Mouse (Mus musculus): Measurements from ENCODE around the gene Hist1h2ae. TPM values are rescaled to one million over a fixed set of nuclear protein-coding genes. Genes with fewer than 3 reads are reported as not detected.
"Not testable (repeated sequence)": the region's sequence is repeated elsewhere in the genome, so short reads cannot be mapped to it uniquely, and the experiment has no call there.

Gene Hist1h2ae
- polyA plus RNA-seq, 1 experiment from 2014 or later = 108 TPM

GRCm38 (mm10) chr13:23542225-23542980, 28.6 kb downstream of the Hist1h2ae start:
- Histone ChIP-seq H3K4me2 (ENCODE audit: low read depth, low read length) (peak overlapping the region; percentile 80), H3K4me3 (ENCODE audit: low read depth, low read length) (peak overlapping the region; percentile 46), H3K9ac (ENCODE audit: low read depth, low read length) (peak overlapping the region; percentile 67), H3K27ac (replicated peaks; ENCODE audit: low read depth, low read length) (peak overlapping the region; percentile 86)
- DNase-seq (ENCODE audit: low spot score); H3K4me1 ChIP-seq (ENCODE audit: control insufficient read depth, insufficient read depth, low read length); ATAC-seq (ENCODE audit: low read depth); H3K27me3 ChIP-seq (replicated peaks; ENCODE audit: control insufficient read depth, insufficient read depth, low read length); H3K9me3 ChIP-seq (ENCODE audit: control insufficient read depth, low read length); H3K36me3 ChIP-seq (ENCODE audit: control insufficient read depth, insufficient read depth, low read length): not testable (repeated sequence)
- 12% methylated on average over 3 of the region's 3 CpGs for WGBS

GRCm38 (mm10) chr13:23541497-23541896, 29.5 kb downstream of the Hist1h2ae start:
- no peak for DNase-seq (ENCODE audit: low spot score)
- Histone ChIP-seq H3K9me3 (ENCODE audit: control insufficient read depth, low read length) (no peaks in the 10 kb centered on the region), H3K4me1 (ENCODE audit: control insufficient read depth, insufficient read depth, low read length) (0 out of 2 replicates have a peak, but pooled peaks cover 14% of the 10 kb centered on the region), H3K4me3 (ENCODE audit: low read depth, low read length) (peak overlapping the region; percentile 46; the same call in 1 of the 2 replicates), H3K9ac (ENCODE audit: low read depth, low read length) (no peak overlapping the region), H3K27ac (replicated peaks; ENCODE audit: low read depth, low read length) (no peak overlapping the region), H3K36me3 (ENCODE audit: control insufficient read depth, insufficient read depth, low read length) (no peaks in the 10 kb centered on the region), H3K27me3 (replicated peaks; ENCODE audit: control insufficient read depth, insufficient read depth, low read length) (no peaks in the 10 kb centered on the region), H3K4me2 (ENCODE audit: low read depth, low read length) (peak overlapping the region; percentile 80)
- no peak for ATAC-seq (ENCODE audit: low read depth)
- 79% methylated on average over 3 of the region's 3 CpGs for WGBS

- H3K4me1 ChIP-seq (ENCODE audit: control insufficient read depth, insufficient read depth, low read length) = 0 out of 2 replicates have a peak, but pooled peaks cover 19% of the 10 kb centered on the region
- WGBS = 81% methylated on average over 1 of the region's 1 CpGs
- H3K9ac ChIP-seq (ENCODE audit: low read depth, low read length); H3K4me3 ChIP-seq (ENCODE audit: low read depth, low read length); H3K27ac ChIP-seq (replicated peaks; ENCODE audit: low read depth, low read length); H3K36me3 ChIP-seq (ENCODE audit: control insufficient read depth, insufficient read depth, low read length); ATAC-seq (ENCODE audit: low read depth); H3K9me3 ChIP-seq (ENCODE audit: control insufficient read depth, low read length); H3K27me3 ChIP-seq (replicated peaks; ENCODE audit: control insufficient read depth, insufficient read depth, low read length); H3K4me2 ChIP-seq (ENCODE audit: low read depth, low read length); DNase-seq (ENCODE audit: low spot score): not testable (repeated sequence)
Measured at GRCm38 (mm10) chr13:23539821-23540220, 31.2 kb downstream of the Hist1h2ae start.

GRCm38 (mm10) chr13:23538249-23538648, 32.8 kb downstream of the Hist1h2ae start:
- H3K27me3 ChIP-seq (replicated peaks; ENCODE audit: control insufficient read depth, insufficient read depth, low read length) = no peaks in the 10 kb centered on the region
- DNase-seq (ENCODE audit: low spot score) (no peak), ATAC-seq (ENCODE audit: low read depth) (no peak)
- no peak overlapping the region for H3K27ac ChIP-seq (replicated peaks; ENCODE audit: low read depth, low read length)
- WGBS = 52% methylated on average over 5 of the region's 5 CpGs
- no peak overlapping the region for H3K4me3 ChIP-seq (ENCODE audit: low read depth, low read length)
- H3K9ac ChIP-seq (ENCODE audit: low read depth, low read length) = no peak overlapping the region
- no peak overlapping the region for H3K4me2 ChIP-seq (ENCODE audit: low read depth, low read length)
- 0 out of 2 replicates have a peak, but pooled peaks cover 19% of the 10 kb centered on the region for H3K4me1 ChIP-seq (ENCODE audit: control insufficient read depth, insufficient read depth, low read length)
- H3K9me3 ChIP-seq (ENCODE audit: control insufficient read depth, low read length) = no peaks in the 10 kb centered on the region
- no peaks in the 10 kb centered on the region for H3K36me3 ChIP-seq (ENCODE audit: control insufficient read depth, insufficient read depth, low read length)

GRCm38 (mm10) chr13:23537006-23537710, 33.9 kb downstream of the Hist1h2ae start:
- Histone ChIP-seq H3K27ac (replicated peaks; ENCODE audit: low read depth, low read length) (peak overlapping the region; percentile 90), H3K9me3 (ENCODE audit: control insufficient read depth, low read length) (no peaks in the 10 kb centered on the region), H3K9ac (ENCODE audit: low read depth, low read length) (peak overlapping the region; percentile 31; the same call in 1 of the 2 replicates), H3K4me3 (ENCODE audit: low read depth, low read length) (peak overlapping the region; percentile 56; the same call in 1 of the 2 replicates), H3K27me3 (replicated peaks; ENCODE audit: control insufficient read depth, insufficient read depth, low read length) (no peaks in the 10 kb centered on the region), H3K36me3 (ENCODE audit: control insufficient read depth, insufficient read depth, low read length) (no peaks in the 10 kb centered on the region), H3K4me1 (ENCODE audit: control insufficient read depth, insufficient read depth, low read length) (peaks cover 26% of the 10 kb centered on the region), H3K4me2 (ENCODE audit: low read depth, low read length) (peak overlapping the region; percentile 78)
- ATAC-seq (ENCODE audit: low read depth) = no peak
- DNase-seq (ENCODE audit: low spot score) = no peak
- WGBS = 73% methylated on average over 3 of the region's 3 CpGs

- Histone ChIP-seq H3K27me3 (replicated peaks; ENCODE audit: control insufficient read depth, insufficient read depth, low read length) (no peaks in the 10 kb centered on the region), H3K36me3 (ENCODE audit: control insufficient read depth, insufficient read depth, low read length) (no peaks in the 10 kb centered on the region), H3K4me3 (ENCODE audit: low read depth, low read length) (peak overlapping the region; percentile 56), H3K9me3 (ENCODE audit: control insufficient read depth, low read length) (no peaks in the 10 kb centered on the region), H3K9ac (ENCODE audit: low read depth, low read length) (peak overlapping the region; percentile 70), H3K4me2 (ENCODE audit: low read depth, low read length) (peak overlapping the region; percentile 78), H3K4me1 (ENCODE audit: control insufficient read depth, insufficient read depth, low read length) (peaks cover 29% of the 10 kb centered on the region), H3K27ac (replicated peaks; ENCODE audit: low read depth, low read length) (peak overlapping the region; percentile 90)
- ATAC-seq (ENCODE audit: low read depth) = no peak
- 18% methylated on average over 7 of the region's 7 CpGs for WGBS
- peak; percentile 33 for DNase-seq (ENCODE audit: low spot score)
Measured at GRCm38 (mm10) chr13:23536076-23536822, 34.8 kb downstream of the Hist1h2ae start.

GRCm38 (mm10) chr13:23535137-23536075, 35.6 kb downstream of the Hist1h2ae start, which contains the start of gene Hist1h3g:
Gene Hist1h3g, plus strand, starts transcription at chr13:23535422.
- H3K9me3 ChIP-seq (ENCODE audit: control insufficient read depth, low read length); H3K36me3 ChIP-seq (ENCODE audit: control insufficient read depth, insufficient read depth, low read length); H3K27me3 ChIP-seq (replicated peaks; ENCODE audit: control insufficient read depth, insufficient read depth, low read length): not testable (repeated sequence)
- 1% methylated on average over 31 of the region's 62 CpGs for WGBS
- H3K27ac ChIP-seq (replicated peaks; ENCODE audit: low read depth, low read length) = peak within 1 kb of the TSS; percentile 90
- peak within 1 kb of the TSS; percentile 79 for H3K9ac ChIP-seq (ENCODE audit: low read depth, low read length)
- peaks cover 29% of the 10 kb centered on the region for H3K4me1 ChIP-seq (ENCODE audit: control insufficient read depth, insufficient read depth, low read length)
- DNase-seq (ENCODE audit: low spot score) (peak; percentile 99), ATAC-seq (ENCODE audit: low read depth) (peak; percentile 91)
- H3K4me3 ChIP-seq (ENCODE audit: low read depth, low read length) = peak within 1 kb of the TSS; percentile 56
- H3K4me2 ChIP-seq (ENCODE audit: low read depth, low read length) = peak within 1 kb of the TSS; percentile 78
